Mouse (Mus musculus): ENCODE data around the gene Lrch1.

Gene Lrch1

DNA sequence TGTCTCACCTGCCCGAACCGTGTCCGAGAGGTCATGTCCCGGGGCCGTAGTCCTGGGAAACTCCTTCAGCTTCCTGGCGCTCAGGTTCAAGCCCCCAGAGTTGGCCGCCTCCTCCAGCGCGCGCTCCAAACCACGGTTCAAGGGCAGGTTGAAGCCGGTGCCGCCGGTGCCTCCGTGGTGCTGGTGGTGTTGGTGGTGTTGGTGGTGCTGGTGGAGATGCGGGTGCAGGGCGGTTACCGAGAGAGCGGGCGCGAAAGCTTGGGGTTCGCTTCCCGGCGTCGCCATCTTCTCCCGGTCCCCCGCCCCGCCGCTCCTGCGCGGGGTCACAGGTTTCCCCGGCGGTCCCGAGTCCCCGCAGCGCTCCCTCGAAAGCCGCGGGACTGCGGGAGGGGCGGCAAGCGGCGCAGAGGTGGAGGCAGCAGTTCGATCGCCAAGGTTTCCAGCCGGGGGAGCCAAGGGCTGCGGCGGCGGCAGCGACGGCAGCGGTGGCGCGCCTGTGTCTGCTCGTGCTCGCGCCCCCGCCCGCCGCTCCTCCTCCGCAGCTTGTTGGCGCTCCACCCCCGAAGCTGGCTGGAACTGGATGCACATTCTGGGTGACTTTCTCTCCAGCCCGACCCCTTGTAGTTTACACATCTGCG, at the start of gene Lrch1:
Gene Lrch1 (minus strand): TSS at position 501 of the 638 bp plus-strand sequence.
- DNase-seq (ENCODE audit: low spot score in 2 of 2) = peak; percentile 69 to 82

DNA sequence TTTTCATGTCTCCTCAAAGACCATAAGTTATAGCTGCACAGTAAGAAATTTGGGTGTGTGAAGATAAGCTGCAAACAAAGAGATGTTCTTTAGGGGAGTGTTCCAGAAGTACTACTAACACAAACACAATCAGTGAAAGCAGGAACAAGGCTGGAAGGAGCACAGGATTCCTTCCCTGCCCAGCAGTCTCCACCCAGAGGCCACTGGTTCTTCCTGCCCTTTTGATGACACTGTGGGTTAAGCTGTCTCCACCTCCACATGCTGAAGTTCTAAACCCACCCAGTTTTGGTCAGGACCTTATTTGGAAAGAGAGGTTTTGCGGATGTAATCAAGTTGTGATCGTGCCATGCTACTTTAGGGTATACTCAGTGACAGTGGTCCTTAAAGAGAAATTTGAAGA, 49.4 kb upstream of the Lrch1 start:
- no peak for DNase-seq (ENCODE audit: low spot score in 2 of 2)

DNA sequence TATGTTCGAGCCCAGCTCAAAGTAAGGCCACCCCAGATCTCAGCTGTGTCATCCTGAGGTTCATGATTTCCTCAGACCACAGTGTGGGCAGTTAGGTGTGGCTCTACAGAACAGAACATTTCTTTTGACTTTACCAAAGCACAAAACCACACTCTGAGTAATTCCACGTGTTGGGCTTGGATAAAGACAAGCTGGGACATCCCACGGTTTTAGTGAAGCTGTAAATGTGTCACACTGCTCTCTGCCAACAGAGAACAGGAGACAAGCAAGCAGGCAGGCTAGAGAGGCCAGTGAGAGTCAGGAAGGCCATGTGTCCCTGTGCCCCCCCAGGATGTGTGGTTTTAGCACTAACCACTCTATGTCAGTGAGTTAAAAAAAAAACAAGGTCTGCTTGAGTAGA, 48.9 kb upstream of the Lrch1 start:
- peak in 1 of 2 experiments; percentile 25 for DNase-seq (ENCODE audit: low spot score in 2 of 2)

DNA sequence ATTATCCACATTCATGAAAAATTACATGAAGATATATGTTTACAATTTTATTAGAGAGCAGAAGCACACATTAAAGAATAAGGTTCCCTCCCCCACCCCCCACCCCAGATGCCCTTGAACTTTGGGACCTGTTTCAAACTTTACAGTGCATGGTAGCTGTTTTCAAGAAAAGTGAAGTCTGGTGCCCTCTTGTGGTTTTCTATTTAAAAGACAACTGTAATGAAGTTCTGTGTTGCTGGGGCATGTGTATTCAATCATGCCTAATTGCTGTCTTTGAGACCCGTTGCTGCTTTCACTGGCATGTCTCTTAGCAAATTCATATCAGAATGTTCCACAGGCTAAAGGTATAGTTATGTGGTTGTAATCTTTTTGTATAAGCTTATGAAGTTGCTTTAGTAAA, 42.8 kb upstream of the Lrch1 start:
- DNase-seq (ENCODE audit: low spot score in 2 of 2) = no peak

DNA sequence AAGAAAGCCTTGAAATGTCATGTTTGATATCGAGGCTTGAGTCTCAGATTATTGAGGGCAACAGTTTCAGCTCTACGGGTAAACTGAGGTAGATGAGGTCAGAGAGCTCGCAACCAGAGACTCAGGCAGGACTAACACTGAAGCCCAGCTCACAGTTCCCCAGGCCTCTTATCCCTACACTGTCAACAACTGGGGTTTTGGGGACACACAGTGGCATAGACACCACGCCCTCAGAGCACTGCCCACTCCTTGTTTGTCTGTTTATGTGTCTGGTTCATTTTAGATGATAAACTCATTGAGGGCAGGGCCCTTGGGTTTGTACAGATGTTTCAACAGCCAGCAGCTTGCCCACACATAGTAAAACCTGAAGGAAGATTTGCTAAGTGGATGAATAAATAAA, 42.2 kb upstream of the Lrch1 start:
- no peak for DNase-seq (ENCODE audit: low spot score in 2 of 2)

DNA sequence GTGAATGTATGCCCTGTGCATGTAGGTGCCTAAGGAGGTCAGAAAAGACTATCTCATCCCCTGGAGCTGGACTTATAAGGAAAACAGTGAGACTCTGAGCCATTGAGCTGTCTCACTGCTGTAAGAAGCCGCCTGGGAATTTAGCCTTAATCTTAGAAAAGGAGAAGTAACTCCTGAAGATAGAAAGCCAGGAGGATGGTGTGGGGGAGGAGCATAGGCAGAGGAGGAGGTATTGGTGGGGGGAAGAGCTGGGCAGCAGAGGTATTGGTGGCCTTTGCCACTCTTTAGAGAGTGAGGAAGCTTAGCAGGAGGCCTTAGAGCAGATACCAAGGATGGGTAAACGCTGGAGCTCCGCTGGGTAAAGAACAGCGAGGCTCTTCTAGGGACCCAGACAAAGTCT, 41.6 kb upstream of the Lrch1 start:
- DNase-seq (ENCODE audit: low spot score in 2 of 2) = no peak

DNA sequence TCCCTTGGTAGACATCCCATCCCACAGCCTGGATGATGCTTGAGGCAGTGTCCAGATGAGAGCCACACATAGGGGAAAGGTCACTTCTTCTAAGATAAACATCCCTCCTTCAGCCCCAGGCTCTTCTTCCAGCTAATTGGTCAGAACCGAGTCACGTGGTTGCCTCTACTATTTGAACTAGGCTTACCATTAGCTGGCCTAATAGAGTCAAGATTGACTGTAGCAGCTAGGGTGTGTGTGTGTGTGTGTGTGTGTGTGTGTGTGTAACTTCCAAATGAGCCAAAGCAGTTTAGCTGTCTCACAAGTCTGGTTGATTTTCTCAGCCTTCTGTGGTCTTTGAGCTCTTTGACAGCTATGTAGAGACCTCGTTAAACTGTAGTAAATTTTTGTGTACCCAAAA, 38.9 kb upstream of the Lrch1 start:
- no peak for DNase-seq (ENCODE audit: low spot score in 2 of 2)

DNA sequence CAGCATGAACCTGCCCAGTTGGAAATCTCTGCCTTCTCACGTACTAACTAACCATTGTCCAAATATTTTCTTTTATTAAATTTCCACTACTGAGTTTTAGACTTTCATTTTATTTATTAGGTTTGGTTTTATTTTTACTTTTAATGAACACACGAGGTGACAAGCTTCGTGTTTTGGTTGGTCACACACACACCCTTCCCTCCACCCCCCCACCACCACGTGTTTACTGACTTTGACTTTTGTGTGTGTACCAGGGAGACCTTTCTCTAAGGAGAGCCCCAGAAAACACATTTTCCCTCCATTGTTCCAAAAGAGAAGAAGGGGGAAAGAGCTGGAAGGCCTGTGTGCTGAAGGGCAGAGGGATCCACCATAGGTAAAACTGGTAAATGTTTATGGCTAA, 38.0 kb upstream of the Lrch1 start:
- DNase-seq (ENCODE audit: low spot score in 2 of 2) = no peak

DNA sequence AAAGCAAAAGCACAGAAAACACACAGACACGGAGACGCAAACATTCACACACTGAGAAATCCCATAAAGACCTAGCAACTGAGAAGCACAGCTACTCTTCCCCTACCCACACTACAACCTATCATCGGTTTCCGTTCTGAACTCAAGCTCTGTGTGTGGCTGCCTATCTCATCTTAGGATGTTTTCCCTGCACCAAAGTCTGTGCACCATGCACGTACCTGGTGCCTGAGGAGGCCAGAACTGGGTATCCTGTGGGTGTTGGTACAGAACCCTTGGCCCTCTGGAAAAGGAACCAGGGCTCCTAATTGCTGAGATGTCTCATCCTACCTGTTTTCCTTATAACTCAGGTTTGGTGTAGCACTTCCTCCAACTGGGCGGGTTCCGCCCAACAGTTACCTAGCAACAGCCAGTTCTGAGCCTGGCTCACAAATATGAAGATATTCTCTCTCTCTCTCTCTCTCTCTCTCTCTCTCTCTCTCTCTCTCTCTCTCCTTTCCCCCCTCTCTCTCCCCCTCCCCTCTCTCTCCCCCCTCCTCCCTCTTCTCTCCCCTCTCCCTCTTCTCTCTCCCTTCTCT, 37.2 kb upstream of the Lrch1 start:
- peak; percentile 12 to 19 for DNase-seq (ENCODE audit: low spot score in 2 of 2)

DNA sequence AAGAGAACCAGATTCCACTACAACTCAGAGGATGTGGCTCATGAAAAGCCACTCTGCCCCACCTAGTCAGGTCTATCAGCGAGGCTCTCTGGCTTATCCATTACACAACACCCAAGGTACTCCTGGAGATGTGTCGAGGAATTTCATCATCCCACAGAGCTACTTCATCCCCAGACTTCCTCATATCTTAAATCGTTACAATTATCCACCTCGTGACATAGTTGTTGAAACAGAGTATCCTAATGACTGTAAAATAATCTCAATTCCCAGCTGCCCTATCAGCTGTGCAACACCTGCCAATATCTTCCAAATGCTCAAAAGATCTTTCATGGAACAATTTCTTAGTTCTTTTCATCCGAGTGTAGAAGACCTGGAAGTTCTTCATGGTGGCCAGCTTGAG, 35.4 kb upstream of the Lrch1 start:
- DNase-seq (ENCODE audit: low spot score in 2 of 2) = no peak

DNA sequence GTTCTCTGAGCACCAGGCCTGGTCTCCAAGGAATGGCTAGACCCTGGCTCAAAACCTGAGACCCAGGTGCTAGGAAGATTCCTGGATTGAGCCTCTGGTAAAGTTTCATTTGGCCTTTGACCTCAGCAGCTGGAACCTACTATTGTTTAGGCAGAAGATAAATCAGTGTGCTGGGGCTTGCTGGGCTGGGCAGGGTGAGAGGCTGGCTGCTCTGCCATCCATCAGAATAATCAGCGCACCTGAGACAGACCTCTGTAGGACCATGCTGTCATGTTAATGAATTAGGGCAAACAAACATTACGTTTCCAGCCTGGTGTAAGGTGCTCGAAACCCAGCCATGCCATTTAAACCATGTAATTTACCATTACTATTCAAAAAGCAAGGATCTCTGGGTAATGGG, 33.3 kb upstream of the Lrch1 start:
- no peak for DNase-seq (ENCODE audit: low spot score in 2 of 2)

DNA sequence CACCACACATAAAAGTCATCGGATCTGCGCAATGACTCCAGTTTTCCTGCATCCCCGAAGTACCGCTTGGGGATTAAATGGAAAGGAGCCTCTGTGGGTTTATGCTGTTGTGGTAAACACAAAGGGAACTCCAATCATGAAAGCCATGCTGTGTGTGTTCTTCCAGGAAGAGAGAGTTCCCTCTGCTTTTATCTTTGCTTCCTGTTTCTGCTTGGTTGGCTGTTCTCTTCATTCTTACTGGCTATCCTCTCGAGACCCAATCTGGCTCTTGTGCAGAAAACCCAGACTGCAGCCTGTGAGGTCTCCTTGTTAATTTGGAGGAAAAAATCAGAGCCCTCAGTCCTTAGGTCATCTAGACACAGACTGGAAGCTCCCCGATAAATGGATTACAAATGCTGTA, 29.3 kb upstream of the Lrch1 start:
- no peak for DNase-seq (ENCODE audit: low spot score in 2 of 2)

DNA sequence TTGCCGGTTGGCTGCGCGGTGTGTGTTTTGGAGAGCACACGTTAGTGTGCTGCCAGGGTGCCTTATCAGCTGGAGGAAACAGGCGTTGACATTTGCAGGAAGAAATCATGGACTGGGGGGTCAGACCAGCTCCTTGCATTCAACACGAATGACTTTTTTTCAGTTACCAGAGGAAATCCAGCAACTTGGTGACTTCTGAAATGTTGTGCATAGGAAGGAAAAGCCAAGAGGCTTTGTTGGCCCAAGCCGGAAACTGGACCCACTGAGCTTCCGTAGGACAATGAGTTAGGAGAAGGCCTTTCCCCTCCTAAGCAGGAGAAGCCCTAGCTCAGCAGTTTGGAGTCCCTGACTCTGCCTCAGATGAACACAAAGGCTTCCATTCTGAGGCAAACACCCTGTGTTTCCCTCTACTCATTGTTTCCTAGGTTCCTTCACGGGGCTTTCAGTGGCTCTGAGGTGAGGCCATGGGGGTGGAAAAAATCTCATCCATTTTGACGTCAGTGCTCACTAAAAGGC, 26.5 kb upstream of the Lrch1 start:
- DNase-seq (ENCODE audit: low spot score in 2 of 2) = no peak

DNA sequence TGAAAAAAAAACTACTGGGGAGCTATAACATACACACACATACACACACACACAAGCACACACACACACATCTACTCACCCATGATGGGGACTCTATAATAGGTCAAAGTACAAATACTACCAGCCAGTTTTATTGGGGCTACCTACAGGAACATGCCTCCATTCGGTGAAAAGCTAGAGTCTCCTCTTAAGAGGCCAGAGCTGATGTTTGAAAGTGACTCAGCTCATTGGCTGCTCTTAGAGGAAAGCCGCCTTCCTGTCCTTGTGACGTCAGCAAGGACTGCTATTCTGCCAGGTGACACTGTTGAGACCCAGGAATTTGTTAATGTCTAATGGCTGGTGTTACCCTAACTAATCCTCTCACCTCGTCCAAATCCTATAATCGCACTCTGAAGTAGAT, 25.0 kb upstream of the Lrch1 start:
- DNase-seq (ENCODE audit: low spot score in 2 of 2) = no peak

DNA sequence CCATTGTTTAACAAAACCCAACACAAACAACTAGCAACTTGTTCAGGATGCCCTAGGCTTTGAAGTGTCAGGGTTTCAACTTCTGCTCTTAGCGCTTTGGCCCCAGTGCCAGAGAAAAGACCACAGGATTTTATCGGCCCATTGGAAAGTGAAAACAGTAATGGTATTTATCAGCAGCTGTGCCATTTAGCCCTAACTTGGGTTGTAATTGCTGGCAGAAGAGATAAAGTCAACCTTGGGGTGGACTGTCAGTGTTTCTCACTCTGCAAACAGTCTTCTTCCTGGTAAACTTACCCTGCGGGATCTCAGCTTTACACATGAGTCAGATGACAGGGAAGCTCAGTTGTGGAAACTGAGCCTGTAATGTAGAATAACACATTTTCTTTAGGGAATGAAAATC, 24.5 kb upstream of the Lrch1 start:
- no peak for DNase-seq (ENCODE audit: low spot score in 2 of 2)

DNA sequence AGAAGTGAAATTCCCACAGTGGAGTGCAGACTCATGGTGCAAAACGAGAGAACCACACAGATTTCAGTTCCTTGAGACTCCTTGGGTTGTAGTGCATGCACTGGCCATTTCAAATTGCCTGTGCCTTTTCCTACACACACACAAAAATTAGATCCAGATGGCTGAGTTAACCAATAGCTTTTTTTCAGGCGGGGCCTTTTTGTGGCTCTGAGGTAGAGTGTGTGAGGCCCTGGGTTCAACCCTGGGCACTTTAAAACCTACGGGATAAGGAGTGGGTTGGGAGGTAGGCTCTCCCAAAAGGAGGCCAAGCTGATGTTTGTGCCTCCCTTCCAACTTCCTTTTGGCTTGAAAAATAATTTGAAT, 15.7 kb upstream of the Lrch1 start:
- no peak for DNase-seq (ENCODE audit: low spot score in 2 of 2)

DNA sequence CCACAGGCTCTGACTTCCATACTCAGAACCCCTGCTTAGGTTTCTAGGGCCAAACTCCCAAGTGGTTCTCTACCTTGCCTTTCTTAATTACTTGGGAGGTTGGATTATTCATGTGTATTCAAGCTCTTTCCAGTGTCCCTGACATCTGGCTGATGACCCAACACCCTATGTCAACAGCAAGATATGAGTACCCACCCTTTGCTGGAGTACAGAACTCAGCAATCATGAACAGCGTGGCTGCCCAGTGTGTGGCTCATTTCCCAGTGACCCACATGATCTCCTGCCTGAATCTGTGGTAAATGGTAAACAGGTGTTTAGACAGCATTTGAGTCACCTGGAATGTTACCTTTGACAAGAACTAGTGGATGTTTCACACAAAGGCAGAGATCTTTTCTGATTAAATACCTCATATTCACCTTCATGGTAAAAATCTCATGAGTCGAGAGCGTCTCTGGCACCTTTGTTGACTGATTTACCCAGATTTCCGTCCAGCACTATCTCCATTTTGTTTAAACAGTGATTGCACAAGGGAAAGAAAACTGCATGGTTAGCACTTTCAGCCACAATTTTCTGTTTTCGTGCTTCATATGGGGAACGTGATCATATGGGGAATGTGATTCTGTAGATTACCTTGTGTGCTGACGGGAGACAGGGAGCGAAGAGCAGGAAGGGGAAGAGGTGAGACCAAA, 15.2 kb upstream of the Lrch1 start:
- DNase-seq (ENCODE audit: low spot score in 2 of 2) = no peak

DNA sequence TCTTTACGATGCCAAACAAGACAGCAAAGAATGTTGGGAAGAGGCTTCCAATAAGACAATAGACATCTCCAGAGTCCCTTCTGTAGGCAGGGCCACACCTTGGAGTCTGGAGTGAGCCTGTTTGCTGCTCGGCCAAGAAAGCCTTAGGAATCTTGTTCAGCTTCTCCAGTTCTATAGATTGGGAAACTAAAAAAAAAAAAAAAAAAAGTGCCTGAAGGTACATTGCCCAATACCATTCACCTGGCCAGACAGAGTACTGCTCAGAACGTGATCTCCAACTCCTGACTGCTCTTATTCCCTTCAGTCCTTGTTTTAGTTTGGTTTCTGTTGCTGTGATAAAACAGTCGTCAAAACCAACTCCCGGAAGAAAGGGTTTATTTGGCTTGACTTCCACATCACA, 12.9 kb upstream of the Lrch1 start:
- DNase-seq (ENCODE audit: low spot score in 2 of 2) = no peak

DNA sequence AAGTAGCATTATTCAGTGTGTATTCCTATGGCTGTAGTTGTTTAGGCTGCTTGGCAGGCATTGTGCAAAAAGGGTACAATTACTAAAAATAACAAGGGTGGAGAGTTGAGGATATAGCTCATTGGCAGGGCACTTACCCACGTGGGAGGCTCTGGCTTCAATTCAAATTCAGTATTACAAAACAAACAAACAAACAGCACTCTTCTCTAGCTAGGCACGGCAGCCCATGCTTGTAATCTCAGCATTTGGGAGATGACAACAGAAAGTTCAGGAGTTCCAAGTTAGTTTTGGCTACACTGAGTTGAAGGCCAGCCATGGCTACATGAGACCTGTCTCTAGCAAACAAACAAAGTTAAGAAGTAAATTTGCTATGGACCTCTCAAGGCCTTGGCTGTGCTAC, 9.0 kb upstream of the Lrch1 start:
- DNase-seq (ENCODE audit: low spot score in 2 of 2) = no peak

DNA sequence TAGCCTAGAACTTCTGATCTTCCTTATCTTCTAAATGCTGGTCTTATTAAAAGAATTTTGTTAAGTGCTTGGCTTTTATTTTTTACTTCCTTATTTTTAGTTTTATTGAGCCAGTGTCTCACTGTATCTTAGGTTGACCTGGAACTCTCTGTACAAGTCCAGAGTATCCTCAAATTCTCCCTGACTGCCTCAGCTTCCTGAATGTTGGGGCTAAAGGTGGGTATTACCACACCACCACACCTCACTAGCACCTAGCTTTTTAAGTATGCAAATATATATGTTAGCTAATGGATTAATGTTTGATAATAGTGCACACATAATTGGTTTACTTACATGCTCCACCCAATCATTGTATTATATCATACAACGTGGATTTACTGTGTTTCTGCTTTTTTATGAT, 8.6 kb upstream of the Lrch1 start:
- DNase-seq (ENCODE audit: low spot score in 2 of 2) = no peak

DNA sequence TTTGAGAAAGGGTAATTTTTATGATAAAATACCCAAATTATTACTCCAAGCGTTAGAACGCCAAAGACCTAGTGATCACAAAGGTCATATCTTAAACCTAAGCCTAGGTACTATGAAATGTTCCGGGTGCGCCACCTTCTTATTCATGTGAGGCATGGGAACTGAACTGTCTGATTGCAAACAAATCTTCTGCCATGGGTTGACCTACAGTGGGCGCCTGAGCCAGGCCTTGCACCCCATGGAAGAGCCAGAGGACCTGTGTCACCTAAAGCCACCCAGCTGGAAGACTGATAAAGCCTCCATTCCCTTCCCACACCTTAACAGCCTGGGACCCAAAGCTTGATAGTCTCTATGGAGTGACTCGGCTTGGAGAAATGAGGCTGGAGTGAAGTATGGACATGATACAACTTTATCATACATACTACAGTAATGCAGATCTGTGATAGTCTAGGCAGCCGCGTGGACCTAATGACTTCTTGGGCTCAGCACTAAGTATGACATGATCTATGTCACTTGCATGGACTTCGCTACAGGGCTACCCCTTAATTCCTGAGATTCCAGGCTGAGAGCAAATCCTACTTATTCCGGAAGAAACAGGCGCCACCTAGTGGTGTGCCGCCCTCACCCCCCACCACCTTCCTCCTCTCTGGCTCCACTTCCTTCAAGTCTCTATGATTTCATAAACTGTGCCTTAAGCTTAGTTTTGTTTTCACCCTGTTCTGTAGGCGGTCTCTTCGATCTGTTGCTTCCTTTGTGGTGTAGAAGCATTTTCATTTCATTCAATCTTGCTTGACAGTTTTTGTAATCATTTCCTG, 957 bp upstream of the Lrch1 start:
- DNase-seq (ENCODE audit: low spot score in 2 of 2) = peak; percentile 64 to 73

DNA sequence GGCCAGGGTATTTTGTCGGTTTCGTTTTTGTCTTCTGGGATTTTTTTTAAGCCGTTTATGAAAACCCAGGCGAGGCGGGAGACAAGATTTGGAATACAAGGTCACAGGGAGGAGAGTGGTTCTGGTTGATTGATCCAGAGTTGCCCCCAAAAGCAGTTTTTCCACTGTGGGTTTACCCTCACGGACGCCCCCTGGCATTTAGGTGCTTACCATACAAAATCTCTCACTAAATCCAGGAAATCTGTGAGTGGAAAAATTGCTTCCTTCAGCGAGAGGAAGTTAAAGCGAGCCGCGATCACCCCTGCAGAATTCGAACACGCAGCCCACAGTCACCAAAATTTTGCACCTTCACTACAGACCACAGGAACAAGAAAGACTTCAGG, 329 bp upstream of the Lrch1 start:
- DNase-seq (ENCODE audit: low spot score in 2 of 2) = no peak

Measured in frontal cortex, postnatal 36 days (tissue).